Mouse (Mus musculus) kidney, postnatal 0 days (tissue): ENCODE measurements at regions not wholly inside any gene's neighbourhood (a gene's known extent, or its start where the extent isn't known, plus 50 kb on each side); places are given as distances from the start of the nearest gene placed in this dataset.

Experiments
- ATAC-seq: fragments of 200-750 bp; cut with Nextera tagmentation; replicated peaks from 2 replicates; pipeline ENCODE4 v1.8.0; 2017; ENCODE audit warnings: low read depth, moderate number of reproducible peaks, moderate TSS enrichment, moderate library complexity; ENCODE audit not compliant: low FRiP score
- DNase-seq: peaks from one replicate; pipeline ENCODE4 v3.0.0-alpha.2; 2016; ENCODE audit warnings: low spot score
- H3K27ac ChIP-seq: fragments of 300-500 bp; sonication (generic); 2 replicates; pipeline ENCODE4 v1.5.1; 2014; ENCODE audit warnings: mild to moderate bottlenecking
- H3K27me3 ChIP-seq: fragments of 300-500 bp; sonication (generic); 2 replicates; pipeline ENCODE4 v1.6.1; 2014; ENCODE audit warnings: low read length, mixed read lengths; ENCODE audit not compliant: insufficient read depth
- H3K36me3 ChIP-seq: fragments of 300-500 bp; sonication (generic); 2 replicates; pipeline ENCODE4 v1.6.1; 2014; ENCODE audit warnings: low read length, mixed read lengths; ENCODE audit not compliant: insufficient read depth
- H3K4me1 ChIP-seq: fragments of 300-500 bp; sonication (generic); replicated peaks from 2 replicates; pipeline ENCODE4 v1.6.1; 2014; ENCODE audit warnings: antibody characterized with exemption, low read length, mixed read lengths; ENCODE audit not compliant: insufficient read depth
- H3K4me2 ChIP-seq: fragments of 300-500 bp; sonication (generic); 2 replicates; pipeline ENCODE4 v1.6.1; 2014; ENCODE audit warnings: mild to moderate bottlenecking, low read length, moderate library complexity, mixed read lengths
- H3K4me3 ChIP-seq: fragments of 300-500 bp; sonication (generic); replicated peaks from 2 replicates; pipeline ENCODE4 v1.5.1; 2014; ENCODE audit warnings: low read depth, low read length
- H3K9ac ChIP-seq: fragments of 300-500 bp; sonication (generic); 2 replicates; pipeline ENCODE4 v1.6.1; 2014; ENCODE audit warnings: low read depth, low read length
- H3K9me3 ChIP-seq: fragments of 300-500 bp; sonication (generic); replicated peaks from 2 replicates; pipeline ENCODE4 v1.6.1; 2016; ENCODE audit warnings: low read length, inconsistent platforms, mixed read lengths
- CTCF ChIP-seq: IDR thresholded peaks from 2 replicates; pipeline ENCODE4 v1.5.1; 2016; ENCODE audit warnings: antibody characterized with exemption, low read depth, mild to moderate bottlenecking, moderate library complexity
- WGBS: fragments of 180-500 bp; shearing (Covaris S2); extraction: QIAGEN DNeasy Blood & Tissue Kit; methylation state at CpG from one replicate; pipeline ENCODE4 v1.1.7; 2014; 5-methylcytosine and 5-hydroxymethylcytosine counted together

DNA sequence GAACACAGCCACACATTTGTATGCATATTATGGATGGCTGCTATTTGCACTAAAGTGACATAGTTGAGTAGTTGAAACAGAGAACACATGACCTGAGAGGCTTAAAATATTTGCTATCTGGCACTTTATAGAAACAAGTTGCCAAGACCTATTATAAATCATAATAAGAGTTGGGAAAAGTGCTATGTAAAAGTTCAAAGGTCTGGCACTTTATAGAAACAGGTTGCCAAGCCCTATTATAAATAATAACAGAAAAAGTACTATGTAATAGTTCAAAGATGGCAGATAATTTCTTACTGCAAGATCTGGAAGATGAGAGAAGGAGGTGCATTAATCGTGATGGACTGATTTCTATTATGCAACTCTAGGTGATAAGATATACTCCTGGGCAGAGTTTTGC, 320.2 kb downstream of the Tfap2b start:
- WGBS = 57% methylated on average over 1 of the region's 1 CpGs
- H3K36me3 ChIP-seq = no peaks in the 10 kb centered on the region
- no peak overlapping the region for H3K9ac ChIP-seq
- no peak for TF ChIP-seq CTCF
- H3K27me3 ChIP-seq = no peaks in the 10 kb centered on the region
- no peaks in the 10 kb centered on the region for H3K9me3 ChIP-seq
- no peak overlapping the region for H3K27ac ChIP-seq
- no peaks in the 10 kb centered on the region for H3K4me1 ChIP-seq
- DNase-seq (no peak), ATAC-seq (no peak)
- H3K4me3 ChIP-seq = no peak overlapping the region
- H3K4me2 ChIP-seq = no peak overlapping the region

GRCm38 (mm10) chr1:19531406-19531805, 322.7 kb downstream of the Tfap2b start:
- Histone ChIP-seq H3K27ac (peak overlapping the region; percentile 79), H3K27me3 (no peaks in the 10 kb centered on the region), H3K36me3 (no peaks in the 10 kb centered on the region), H3K9ac (no peak overlapping the region), H3K4me2 (no peak overlapping the region), H3K4me3 (no peak overlapping the region), H3K4me1 (no peaks in the 10 kb centered on the region), H3K9me3 (no peaks in the 10 kb centered on the region)
- TF ChIP-seq CTCF = no peak
- ATAC-seq (no peak), DNase-seq (peak; percentile 27)
- WGBS = 66% methylated on average over 1 of the region's 1 CpGs

DNA sequence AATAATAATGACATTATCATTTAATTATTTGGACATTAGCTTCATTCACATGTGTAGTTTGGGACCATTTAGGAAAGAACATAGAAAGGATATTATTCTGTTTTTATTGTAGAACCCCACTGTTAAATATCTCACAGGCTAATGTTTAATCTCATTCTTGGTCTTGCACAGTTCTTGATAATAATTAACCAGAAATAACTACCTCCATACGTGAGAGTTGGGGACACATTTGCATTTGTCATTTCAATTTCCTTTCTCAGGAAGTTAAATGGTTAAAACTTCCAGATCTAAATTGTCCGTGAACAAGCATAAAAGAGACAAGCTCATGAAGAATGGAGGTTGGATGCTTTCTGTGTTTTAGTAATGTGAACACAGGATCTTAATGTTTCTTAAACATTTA, 326.3 kb downstream of the Tfap2b start:
- H3K4me1 ChIP-seq = no peaks in the 10 kb centered on the region
- peak overlapping the region; percentile 36; the same call in 1 of the 2 replicates for H3K27ac ChIP-seq
- H3K9ac ChIP-seq = no peak overlapping the region
- no peaks in the 10 kb centered on the region for H3K27me3 ChIP-seq
- no peak overlapping the region for H3K4me3 ChIP-seq
- no peak for ATAC-seq
- no peaks in the 10 kb centered on the region for H3K9me3 ChIP-seq
- no peak for TF ChIP-seq CTCF
- WGBS = 37% methylated on average over 2 of the region's 2 CpGs
- peak; percentile 45 for DNase-seq
- H3K36me3 ChIP-seq = no peaks in the 10 kb centered on the region
- H3K4me2 ChIP-seq = no peak overlapping the region

GRCm38 (mm10) chr1:19543011-19543410, 334.3 kb downstream of the Tfap2b start:
- TF ChIP-seq CTCF = no peak
- DNase-seq (no peak), ATAC-seq (no peak)
- no peaks in the 10 kb centered on the region for H3K27me3 ChIP-seq
- no peak overlapping the region for H3K27ac ChIP-seq
- no peak overlapping the region for H3K4me2 ChIP-seq
- H3K4me3 ChIP-seq = no peak overlapping the region
- H3K36me3 ChIP-seq = no peaks in the 10 kb centered on the region
- H3K4me1 ChIP-seq = no peaks in the 10 kb centered on the region
- WGBS = 74% methylated on average over 1 of the region's 1 CpGs
- H3K9ac ChIP-seq = no peak overlapping the region
- H3K9me3 ChIP-seq = no peaks in the 10 kb centered on the region

GRCm38 (mm10) chr1:19565755-19566154, 357.0 kb downstream of the Tfap2b start:
- no peaks in the 10 kb centered on the region for H3K4me1 ChIP-seq
- H3K36me3 ChIP-seq = no peaks in the 10 kb centered on the region
- no peak for ATAC-seq
- H3K27me3 ChIP-seq = no peaks in the 10 kb centered on the region
- DNase-seq = no peak
- H3K9me3 ChIP-seq = no peaks in the 10 kb centered on the region
- 63% methylated on average over 3 of the region's 3 CpGs for WGBS
- no peak for TF ChIP-seq CTCF
- no peak overlapping the region for H3K9ac ChIP-seq
- H3K4me2 ChIP-seq = no peak overlapping the region
- H3K4me3 ChIP-seq = no peak overlapping the region
- H3K27ac ChIP-seq = no peak overlapping the region

DNA sequence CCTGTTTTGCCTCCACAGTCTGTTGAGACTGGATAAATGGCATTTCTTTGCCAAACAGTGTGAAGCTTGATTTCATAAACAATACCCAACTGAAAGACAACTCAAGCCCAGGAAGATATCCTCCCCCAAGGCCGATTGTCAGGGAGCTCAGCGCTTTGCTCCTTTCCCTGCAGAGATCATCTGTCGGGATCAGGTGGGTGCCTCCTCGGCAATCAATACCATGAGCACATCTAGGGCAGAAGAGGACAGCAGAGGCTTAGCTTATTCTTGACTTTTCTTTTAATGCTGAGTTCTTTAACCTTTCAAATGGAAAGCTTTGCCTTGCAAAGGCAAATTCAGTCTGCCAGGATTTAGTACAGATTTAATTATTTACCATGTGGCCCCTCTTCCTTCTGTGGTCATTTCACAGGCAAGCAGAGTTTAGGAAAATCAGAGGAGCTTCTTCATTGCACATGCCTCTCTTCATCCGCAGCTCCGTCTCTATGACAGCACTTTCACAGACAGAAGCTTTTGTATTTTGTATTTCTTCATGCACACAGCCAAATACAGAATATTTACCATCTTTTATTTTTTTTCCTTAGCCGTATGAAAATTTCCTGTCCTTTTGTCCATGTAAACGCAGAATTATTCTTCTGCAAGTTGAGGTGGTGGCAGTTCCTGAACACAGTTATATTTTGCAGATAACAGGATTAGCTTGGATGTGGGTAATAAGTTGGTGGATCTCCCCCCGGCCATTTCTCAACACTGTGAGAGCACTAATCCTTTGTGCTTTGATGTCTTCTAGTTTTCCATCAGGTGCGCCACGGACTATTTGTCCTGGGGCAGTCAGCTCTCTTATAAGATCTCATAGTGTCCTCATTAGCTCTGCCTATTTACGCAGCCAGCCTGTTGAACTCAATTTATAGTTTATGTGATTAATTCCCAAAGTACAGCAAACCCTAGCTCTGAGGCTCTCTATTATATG, 374.6 kb downstream of the Tfap2b start:
- Histone ChIP-seq H3K4me2 (no peak overlapping the region), H3K27me3 (no peaks in the 10 kb centered on the region), H3K9me3 (no peaks in the 10 kb centered on the region), H3K27ac (no peak overlapping the region), H3K36me3 (no peaks in the 10 kb centered on the region), H3K4me1 (no peaks in the 10 kb centered on the region), H3K9ac (no peak overlapping the region), H3K4me3 (no peak overlapping the region)
- TF ChIP-seq CTCF = no peak
- 59% methylated on average over 12 of the region's 12 CpGs for WGBS
- no peak for DNase-seq
- ATAC-seq = no peak
